Mouse (Mus musculus): Measurements from ENCODE around the gene Smc2. TPM values are rescaled to one million over a fixed set of nuclear protein-coding genes. Genes with fewer than 3 reads are reported as not detected.
"Not testable (repeated sequence)": the region's sequence is repeated elsewhere in the genome, so short reads cannot be mapped to it uniquely, and the experiment has no call there.

The Smc2 gene
- 10 to 100 TPM; 17.2 to 22.3 TPM for total RNA-seq (2021)
- long read RNA-seq, experiment 1, full-length matches to known transcripts, result 1 of 5 reads
- long read RNA-seq, experiment 1, partial matches to known transcripts, result 3 of 5 reads
- long read RNA-seq, experiment 1, other reads (novel, unspliced or antisense), result 1 of 5 reads
- long read RNA-seq, experiment 2, full-length matches to known transcripts, result 4 of 5 reads
- long read RNA-seq, experiment 2, partial matches to known transcripts, result 0 of 5 reads
- long read RNA-seq, experiment 2, other reads (novel, unspliced or antisense), result 1 of 5 reads

DNA sequence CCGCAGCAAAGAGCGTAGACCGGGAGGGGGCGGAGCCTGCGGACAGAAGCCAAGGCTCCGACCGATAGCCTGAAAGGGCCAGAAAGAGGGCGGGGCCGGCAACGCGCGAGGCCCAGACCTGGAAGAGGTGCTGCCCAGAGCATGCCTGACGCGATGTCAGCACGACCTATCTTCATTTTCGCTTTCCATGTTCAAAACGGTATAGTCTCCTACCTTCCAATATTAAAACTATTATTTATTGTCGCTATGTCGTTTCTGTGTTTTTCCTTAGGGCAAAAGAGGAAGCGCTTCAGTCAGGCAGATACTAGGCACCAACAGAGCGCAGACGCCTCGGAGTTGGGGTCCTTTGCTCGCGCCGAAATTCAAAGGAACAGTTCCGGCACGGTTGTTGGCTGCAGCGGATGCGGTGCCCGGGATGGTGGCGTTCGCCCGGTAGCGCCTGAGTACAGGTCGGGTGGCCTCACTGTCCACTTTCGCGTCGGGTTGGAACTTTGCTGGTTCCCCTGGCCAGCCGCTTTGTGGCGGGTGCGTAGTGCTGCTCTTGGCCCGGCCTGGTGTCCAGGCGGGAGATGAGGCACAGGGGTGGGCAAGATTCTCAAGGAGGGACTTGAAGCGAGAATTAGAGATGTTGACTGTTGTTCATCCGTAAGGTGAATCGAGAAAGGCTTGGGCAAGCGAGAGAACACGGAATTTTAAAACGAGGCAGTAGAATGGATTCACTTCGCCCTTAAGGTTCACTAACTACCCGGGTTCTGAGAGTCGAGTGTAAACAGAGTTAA lies at the start of gene Smc2:
Gene Smc2 (plus strand): TSS at position 358 of the 779 bp plus-strand sequence.
- peak; percentile 95 for DNase-seq

DNA sequence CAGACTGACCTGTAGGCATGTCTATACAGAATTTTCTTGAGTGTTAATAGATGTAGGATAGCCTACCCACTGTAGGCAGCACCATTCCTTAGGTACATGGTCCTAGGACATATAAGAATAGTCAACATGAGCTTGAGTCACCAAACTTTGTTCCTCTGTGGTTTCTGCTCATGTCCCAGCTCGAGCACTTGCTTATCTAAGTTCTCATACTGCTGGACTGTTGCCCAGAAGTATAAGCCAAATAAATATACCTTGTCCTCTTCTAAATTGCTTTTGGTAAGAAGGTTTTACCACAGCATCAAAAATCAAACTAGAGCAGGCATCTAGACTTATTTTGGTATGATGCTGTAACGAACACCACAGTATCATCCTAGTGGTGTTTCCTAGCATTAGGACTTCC lies 27.5 kb upstream of the Smc2 start:
- no peak for DNase-seq

GRCm38 (mm10) chr4:52423653-52424052 lies 15.4 kb upstream of the Smc2 start:
- no peak for DNase-seq

GRCm38 (mm10) chr4:52429310-52430198 lies 9.5 kb upstream of the Smc2 start:
- peak; percentile 15 for DNase-seq

GRCm38 (mm10) chr4:52435551-52435950 lies 3.5 kb upstream of the Smc2 start:
- DNase-seq, result not testable (repeated sequence)

DNA sequence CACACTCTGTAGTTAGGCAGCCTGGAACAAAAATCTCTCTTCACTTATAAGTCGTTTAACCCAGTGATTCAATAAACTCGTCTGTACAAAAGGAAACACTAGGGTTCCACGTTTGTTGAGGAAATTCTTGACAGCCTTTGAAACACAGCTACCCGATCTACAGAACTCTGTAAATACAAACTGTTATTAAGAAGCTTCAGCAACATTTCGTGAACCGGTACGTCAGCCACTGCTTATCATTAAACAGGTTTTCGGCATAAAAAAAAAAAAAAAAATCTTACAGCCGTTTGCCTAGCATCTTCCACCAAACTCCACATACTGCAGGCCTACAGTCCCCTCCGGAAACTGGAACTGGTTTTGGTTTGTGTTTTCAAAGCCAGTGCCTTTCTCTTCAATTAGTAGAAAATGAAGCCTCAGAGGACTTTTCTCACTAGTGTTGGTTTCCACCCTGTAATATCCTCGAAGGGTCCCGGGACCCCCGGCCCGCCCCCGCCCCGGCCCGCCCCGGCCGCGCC lies 615 bp upstream of the Smc2 start:
- no peak for DNase-seq

DNA sequence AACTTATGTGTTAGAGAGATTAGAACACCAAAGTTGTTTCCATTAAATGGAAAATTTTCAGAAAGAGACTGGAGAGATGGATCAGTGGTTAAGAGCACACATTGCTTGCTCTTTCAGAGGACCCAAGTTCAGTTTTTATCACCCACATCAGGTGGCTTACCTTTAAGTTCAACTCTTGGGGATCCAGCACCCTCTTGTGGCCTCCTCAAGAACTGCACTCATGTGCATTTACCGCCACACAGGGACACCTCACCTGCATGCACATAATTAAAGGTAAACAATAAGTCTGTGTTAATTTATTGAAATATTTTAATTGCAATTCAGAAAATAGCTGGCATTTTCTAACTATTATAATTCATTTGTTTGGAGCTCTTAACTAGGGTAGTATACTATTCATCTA lies 20.7 kb downstream of the Smc2 start:
- peak; percentile 3 for DNase-seq

GRCm38 (mm10) chr4:52461321-52461720 lies 22.3 kb downstream of the Smc2 start:
- DNase-seq, result no peak

- DNase-seq, result no peak
These were observed 34.4 kb downstream of the Smc2 start for GRCm38 (mm10) chr4:52473431-52473830.

DNA sequence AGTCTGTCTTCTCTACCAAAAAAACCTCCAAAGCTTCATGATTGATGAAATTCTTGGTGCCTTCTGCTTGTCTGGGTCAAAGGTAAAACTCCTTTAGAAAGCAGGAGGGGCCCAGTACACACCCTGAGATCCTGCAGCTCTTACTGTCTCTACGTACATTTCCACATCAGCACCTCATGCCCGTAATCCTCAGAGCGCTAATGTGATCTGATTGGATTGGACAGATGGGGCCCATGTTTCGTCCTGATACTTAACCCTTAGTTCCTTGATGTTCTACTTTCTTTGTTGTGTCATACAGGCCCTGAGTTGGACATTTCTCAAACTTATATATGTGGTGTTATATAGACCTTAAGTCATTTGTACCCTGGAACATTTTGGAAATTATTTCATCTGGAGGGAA lies 48.4 kb downstream of the Smc2 start:
- no peak for DNase-seq

DNA sequence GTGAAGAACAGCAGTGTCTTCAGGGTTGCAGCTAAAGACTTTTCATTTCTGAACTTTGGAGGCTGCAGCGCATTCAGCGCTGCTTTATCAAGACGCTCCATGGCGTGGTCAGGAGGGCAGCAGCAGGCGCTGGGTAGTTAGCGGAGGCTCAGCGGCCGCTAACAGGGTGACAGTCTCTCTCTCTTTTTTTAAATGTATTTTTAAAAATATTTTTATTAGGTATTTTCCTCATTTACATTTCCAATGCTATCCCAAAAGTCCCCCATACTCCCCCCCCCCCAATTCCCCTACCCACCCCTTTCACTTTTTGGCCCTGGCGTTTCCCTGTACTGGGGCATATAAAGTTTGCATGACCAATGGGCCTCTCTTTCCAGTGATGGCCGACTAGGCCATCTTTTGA lies 58.1 kb downstream of the Smc2 start, which contains the start of gene Vma21-ps:
Gene Vma21-ps (minus strand): TSS at position 101 of the 400 bp plus-strand sequence.
- not testable (repeated sequence) for DNase-seq

- no peak for DNase-seq
These were observed 78.5 kb downstream of the Smc2 start for GRCm38 (mm10) chr4:52517580-52517979.

- no peak for DNase-seq
These were observed 80.3 kb downstream of the Smc2 start for GRCm38 (mm10) chr4:52519301-52519700.

DNA sequence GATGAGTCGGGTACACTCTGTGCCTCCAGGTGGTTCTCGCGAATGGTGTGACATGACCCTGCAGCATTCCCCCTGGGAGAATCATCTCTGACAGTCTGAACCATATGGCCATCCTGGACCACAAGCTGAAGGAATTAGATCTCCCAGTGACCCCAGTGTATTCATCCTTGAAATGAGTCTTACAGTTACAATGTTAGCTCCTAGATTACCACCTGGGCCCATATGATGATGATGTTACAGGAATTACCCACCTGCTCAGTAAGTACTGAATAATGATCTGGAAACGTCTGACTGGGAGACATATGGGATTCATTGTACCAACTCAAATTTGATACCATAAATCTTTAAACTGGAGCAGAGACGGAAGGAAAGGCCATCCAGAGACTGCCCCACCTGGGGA lies 87.4 kb downstream of the Smc2 start:
- no peak for DNase-seq

DNA sequence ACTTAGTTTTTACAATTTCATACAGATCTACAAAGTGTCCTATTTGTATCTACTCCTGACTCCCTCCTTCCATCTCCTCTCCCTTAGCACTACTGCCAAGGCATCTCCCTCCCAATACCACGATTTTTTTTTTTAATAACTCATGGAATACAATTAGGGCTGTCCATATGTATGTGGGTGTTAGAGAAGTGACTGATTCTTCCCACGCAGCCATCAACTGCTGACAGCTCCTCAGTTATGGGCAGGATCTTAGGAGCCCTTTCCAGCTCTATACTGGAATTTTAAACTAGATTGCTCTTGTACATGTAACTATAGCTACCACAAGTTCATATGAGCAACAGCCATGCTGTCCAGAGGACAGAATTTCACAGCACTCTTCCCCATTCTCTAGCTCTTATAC lies 91.6 kb downstream of the Smc2 start:
- no peak for DNase-seq

Other genes with a start within 250 kb of the Smc2 start
- gene Vma21-ps, start 58.0 kb downstream of the Smc2 start, total RNA-seq (2021), result not detected
- not detected for gene Toporsl, start 157.0 kb downstream of the Smc2 start, total RNA-seq (2021)